Mouse (Mus musculus) midbrain, embryonic 14.5 days (tissue): ENCODE data around the gene Tubg2. TPM values are rescaled to one million over a fixed set of nuclear protein-coding genes. Genes with fewer than 3 reads are reported as not detected.

Experiments
- ATAC-seq: fragments of 200-750 bp; cut with Nextera tagmentation; 2 replicates; pipeline ENCODE4 v1.8.0; 2017; ENCODE audit warnings: moderate number of reproducible peaks, moderate library complexity; ENCODE audit not compliant: low FRiP score, low TSS enrichment
- DNase-seq: peaks from one replicate; pipeline ENCODE4 v3.0.0-alpha.2; 2015
- H3K27ac ChIP-seq: fragments of 300-500 bp; sonication (generic); replicated peaks from 2 replicates; pipeline ENCODE4 v1.5.1; 2014; ENCODE audit warnings: mild to moderate bottlenecking, low read depth, low read length, moderate library complexity
- H3K27me3 ChIP-seq: fragments of 300-500 bp; sonication (generic); 2 replicates; pipeline ENCODE4 v1.6.1; 2014; ENCODE audit warnings: low read length, control low read depth, mixed read lengths; ENCODE audit not compliant: control insufficient read depth, insufficient read depth
- H3K36me3 ChIP-seq: fragments of 300-500 bp; sonication (generic); 2 replicates; pipeline ENCODE4 v1.6.1; 2014; ENCODE audit warnings: low read length, control low read depth; ENCODE audit not compliant: control insufficient read depth, insufficient read depth
- H3K4me1 ChIP-seq: fragments of 300-500 bp; sonication (generic); 2 replicates; pipeline ENCODE4 v1.6.1; 2014; ENCODE audit warnings: mild to moderate bottlenecking, antibody characterized with exemption, low read length, control low read depth; ENCODE audit not compliant: control insufficient read depth, insufficient read depth
- H3K4me2 ChIP-seq: fragments of 300-500 bp; sonication (generic); 2 replicates; pipeline ENCODE4 v1.6.1; 2014; ENCODE audit warnings: mild to moderate bottlenecking, low read length, moderate library complexity
- H3K4me3 ChIP-seq: fragments of 300-500 bp; sonication (generic); replicated peaks from 2 replicates; pipeline ENCODE4 v1.5.1; 2014; ENCODE audit warnings: low read depth, low read length
- H3K9ac ChIP-seq: fragments of 300-500 bp; sonication (generic); replicated peaks from 2 replicates; pipeline ENCODE4 v1.6.1; 2014; ENCODE audit warnings: mild to moderate bottlenecking, low read length, moderate library complexity
- H3K9me3 ChIP-seq: fragments of 300-500 bp; sonication (generic); 2 replicates; pipeline ENCODE4 v1.6.1; 2016; ENCODE audit warnings: low read length, control low read depth, mixed read lengths; ENCODE audit not compliant: control insufficient read depth
- WGBS: fragments of 180-500 bp; shearing (Covaris S2); extraction: QIAGEN DNeasy Blood & Tissue Kit; methylation state at CpG from one replicate; pipeline ENCODE4 v1.1.7; 2014; 5-methylcytosine and 5-hydroxymethylcytosine counted together
- polyA plus RNA-seq: library from polyadenylated mRNA; unstranded; fragments of >200 nt; fragmentation: Nextera tagmentation; extraction: Ambion mirVana; gene quantifications from 2 replicates; pipeline ENCODE4 v1.2.1, GENCODE M21; 2014

Tubg2 gene
- polyA plus RNA-seq = 42.2 and 56.0 TPM in 2 replicates

GRCm38 (mm10) chr11:101155728-101156371 is at the start of gene Tubg2:
Gene Tubg2 (plus strand): TSS chr11:101155907.
- peak; percentile 93 for DNase-seq
- H3K27ac ChIP-seq = peak within 1 kb of the TSS; percentile 93
- peak within 1 kb of the TSS; percentile 76 for H3K4me2 ChIP-seq
- WGBS = 1% methylated on average over 36 of the region's 36 CpGs
- peak; percentile 72 for ATAC-seq
- H3K9me3 ChIP-seq = no peaks in the 10 kb centered on the region
- no peaks in the 10 kb centered on the region for H3K36me3 ChIP-seq
- peak within 1 kb of the TSS; percentile 77 for H3K9ac ChIP-seq
- H3K27me3 ChIP-seq = no peaks in the 10 kb centered on the region; the same call in 1 of the 2 replicates
- peak within 1 kb of the TSS; percentile 40 for H3K4me3 ChIP-seq
- H3K4me1 ChIP-seq = peaks cover 15% of the 10 kb centered on the region

GRCm38 (mm10) chr11:101109351-101109750 is 46.4 kb upstream of the Tubg2 start:
- WGBS = 46% methylated on average over 4 of the region's 4 CpGs
- ATAC-seq (no peak), DNase-seq (no peak)
- Histone ChIP-seq H3K9ac (no peak overlapping the region), H3K4me2 (no peak overlapping the region), H3K27me3 (no peaks in the 10 kb centered on the region), H3K27ac (no peak overlapping the region), H3K36me3 (peaks cover 9% of the 10 kb centered on the region), H3K4me1 (no peaks in the 10 kb centered on the region), H3K4me3 (no peak overlapping the region), H3K9me3 (no peaks in the 10 kb centered on the region)

GRCm38 (mm10) chr11:101110708-101111107 is 45.0 kb upstream of the Tubg2 start:
- H3K36me3 ChIP-seq = no peaks in the 10 kb centered on the region
- no peak overlapping the region for H3K4me2 ChIP-seq
- WGBS = 71% methylated on average over 5 of the region's 5 CpGs
- no peak overlapping the region for H3K27ac ChIP-seq
- ATAC-seq = no peak
- no peaks in the 10 kb centered on the region for H3K9me3 ChIP-seq
- H3K9ac ChIP-seq = no peak overlapping the region
- no peaks in the 10 kb centered on the region for H3K27me3 ChIP-seq
- no peak for DNase-seq
- H3K4me1 ChIP-seq = no peaks in the 10 kb centered on the region
- no peak overlapping the region for H3K4me3 ChIP-seq

- no peaks in the 10 kb centered on the region for H3K27me3 ChIP-seq
- H3K9ac ChIP-seq = no peak overlapping the region
- no peak overlapping the region for H3K4me2 ChIP-seq
- H3K27ac ChIP-seq = no peak overlapping the region
- H3K4me1 ChIP-seq = no peaks in the 10 kb centered on the region
- H3K36me3 ChIP-seq = no peaks in the 10 kb centered on the region
- ATAC-seq (no peak), DNase-seq (no peak)
- no peaks in the 10 kb centered on the region for H3K9me3 ChIP-seq
- no peak overlapping the region for H3K4me3 ChIP-seq
- WGBS = 92% methylated on average over 4 of the region's 4 CpGs
Measured at GRCm38 (mm10) chr11:101111178-101111577, 44.5 kb upstream of the Tubg2 start.

- H3K9me3 ChIP-seq = no peaks in the 10 kb centered on the region
Measured at GRCm38 (mm10) chr11:101112186-101112585, 43.5 kb upstream of the Tubg2 start.

GRCm38 (mm10) chr11:101115564-101115963 is 40.1 kb upstream of the Tubg2 start:
- DNase-seq (no peak), ATAC-seq (no peak)
- Histone ChIP-seq H3K4me3 (no peak overlapping the region), H3K27ac (no peak overlapping the region), H3K9me3 (no peaks in the 10 kb centered on the region), H3K4me2 (no peak overlapping the region), H3K27me3 (no peaks in the 10 kb centered on the region), H3K4me1 (peaks cover 13% of the 10 kb centered on the region), H3K36me3 (0 out of 2 replicates have a peak, but pooled peaks cover 5% of the 10 kb centered on the region), H3K9ac (no peak overlapping the region)
- 80% methylated on average over 2 of the region's 2 CpGs for WGBS

More at GRCm38 (mm10) chr11:101112186-101112585, 43.5 kb upstream of the Tubg2 start:
- Histone ChIP-seq H3K4me1 (no peaks in the 10 kb centered on the region), H3K27me3 (no peaks in the 10 kb centered on the region), H3K9ac (no peak overlapping the region), H3K4me2 (no peak overlapping the region), H3K4me3 (no peak overlapping the region), H3K27ac (no peak overlapping the region), H3K36me3 (0 out of 2 replicates have a peak, but pooled peaks cover 4% of the 10 kb centered on the region)
- WGBS = 93% methylated on average over 3 of the region's 3 CpGs
- no peak for ATAC-seq
- DNase-seq = no peak

GRCm38 (mm10) chr11:101118105-101118504 is 37.6 kb upstream of the Tubg2 start:
- no peak for ATAC-seq
- H3K9me3 ChIP-seq = no peaks in the 10 kb centered on the region
- peak overlapping the region; percentile 88 for H3K4me3 ChIP-seq
- H3K27me3 ChIP-seq = no peaks in the 10 kb centered on the region
- H3K4me2 ChIP-seq = peak overlapping the region; percentile 96
- DNase-seq = no peak
- H3K4me1 ChIP-seq = peaks cover 20% of the 10 kb centered on the region
- 65% methylated on average over 4 of the region's 4 CpGs for WGBS
- no peak overlapping the region for H3K27ac ChIP-seq
- peak overlapping the region; percentile 88; the same call in 1 of the 2 replicates for H3K9ac ChIP-seq
- H3K36me3 ChIP-seq = peaks cover 10% of the 10 kb centered on the region; the same call in 1 of the 2 replicates

GRCm38 (mm10) chr11:101119131-101119760 is 36.5 kb upstream of the Tubg2 start:
- peak overlapping the region; percentile 88 for H3K9ac ChIP-seq
- WGBS = under 1% methylated on average over 39 of the region's 39 CpGs
- no peaks in the 10 kb centered on the region for H3K27me3 ChIP-seq
- H3K4me1 ChIP-seq = peaks cover 20% of the 10 kb centered on the region
- H3K36me3 ChIP-seq = peaks cover 18% of the 10 kb centered on the region
- peak overlapping the region; percentile 88 for H3K4me3 ChIP-seq
- peak; percentile 77 for ATAC-seq
- no peak for DNase-seq
- H3K9me3 ChIP-seq = no peaks in the 10 kb centered on the region
- peak overlapping the region; percentile 96 for H3K4me2 ChIP-seq
- H3K27ac ChIP-seq = peak overlapping the region; percentile 91
